Mouse (Mus musculus): ENCODE measurements around the gene Dio1. TPM values are rescaled to one million over a fixed set of nuclear protein-coding genes. Genes with fewer than 3 reads are reported as not detected.

Gene Dio1
- polyA plus RNA-seq, 1 experiment from 2014 or later, result 0.33 TPM

DNA sequence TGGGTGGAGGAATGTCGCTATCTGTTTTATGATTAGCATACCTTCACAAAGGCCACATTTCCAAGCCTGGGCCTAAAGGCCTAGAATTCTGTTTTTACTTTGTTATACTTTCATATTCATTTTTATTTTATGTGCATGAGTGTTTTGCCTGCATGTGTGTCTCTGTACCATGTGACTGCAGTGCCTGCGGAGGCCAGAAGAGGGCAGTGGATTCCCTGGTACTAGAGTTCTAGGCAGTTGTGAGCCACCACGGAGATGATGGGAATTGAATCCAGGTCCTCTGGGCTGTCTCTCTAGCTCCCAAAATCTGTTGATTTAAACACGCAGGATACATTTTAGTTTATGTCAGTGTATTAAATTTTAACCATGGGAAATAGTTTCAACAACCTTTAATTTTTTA, 26.5 kb upstream of the Dio1 start:
- Histone ChIP-seq H3K4me1 (ENCODE audit: insufficient read depth, low read depth, low read length) (no peaks in the 10 kb centered on the region), H3K27me3 (replicated peaks; ENCODE audit: insufficient read depth, low read length) (no peaks in the 10 kb centered on the region), H3K9me3 (ENCODE audit: low read length) (no peaks in the 10 kb centered on the region), H3K9ac (replicated peaks; ENCODE audit: low read depth) (no peak overlapping the region), H3K4me3 (ENCODE audit: low read depth, low read length) (no peak overlapping the region), H3K4me2 (replicated peaks; ENCODE audit: low read depth, low read length) (no peak overlapping the region), H3K27ac (ENCODE audit: low read length) (no peak overlapping the region), H3K36me3 (ENCODE audit: insufficient read depth, low read length) (0 out of 2 replicates have a peak, but pooled peaks cover 4% of the 10 kb centered on the region)
- 95% methylated on average over 4 of the region's 4 CpGs for WGBS
- ATAC-seq (no peak), DNase-seq (ENCODE audit: low spot score) (no peak)
- no peak for TF ChIP-seq EP300 (IDR thresholded peaks at IDR 0.05)
- peak; percentile 33 for TF ChIP-seq CTCF (IDR thresholded peaks at IDR 0.05)

DNA sequence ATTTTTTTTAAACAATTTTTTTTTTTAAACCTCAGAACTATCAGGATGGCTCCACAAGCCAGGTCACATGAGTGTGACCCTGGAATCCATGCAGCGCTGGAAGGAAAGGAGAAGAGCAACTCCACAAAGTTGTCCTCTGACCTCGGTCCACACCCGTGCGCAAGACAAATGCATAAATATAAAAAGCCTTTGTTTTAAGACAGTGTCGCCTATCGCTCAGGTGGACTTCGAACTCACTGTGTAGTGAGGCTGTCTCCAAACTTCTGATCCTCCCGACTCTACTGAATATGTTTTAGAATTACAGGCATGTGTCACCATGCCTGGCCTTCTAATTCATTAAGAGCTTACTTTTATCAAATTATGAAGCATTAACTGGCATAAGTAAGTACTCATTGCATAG, 21.6 kb upstream of the Dio1 start:
- Histone ChIP-seq H3K36me3 (ENCODE audit: insufficient read depth, low read length) (peaks cover 10% of the 10 kb centered on the region; the same call in 1 of the 2 replicates), H3K9me3 (ENCODE audit: low read length) (no peaks in the 10 kb centered on the region), H3K4me2 (replicated peaks; ENCODE audit: low read depth, low read length) (no peak overlapping the region), H3K27ac (ENCODE audit: low read length) (no peak overlapping the region), H3K9ac (replicated peaks; ENCODE audit: low read depth) (no peak overlapping the region), H3K4me1 (ENCODE audit: insufficient read depth, low read depth, low read length) (no peaks in the 10 kb centered on the region), H3K27me3 (replicated peaks; ENCODE audit: insufficient read depth, low read length) (no peaks in the 10 kb centered on the region), H3K4me3 (ENCODE audit: low read depth, low read length) (no peak overlapping the region)
- TF ChIP-seq CTCF (IDR thresholded peaks at IDR 0.05) (no peak), EP300 (IDR thresholded peaks at IDR 0.05) (no peak)
- WGBS, result 96% methylated on average over 8 of the region's 8 CpGs
- DNase-seq (ENCODE audit: low spot score) (no peak), ATAC-seq (no peak)

DNA sequence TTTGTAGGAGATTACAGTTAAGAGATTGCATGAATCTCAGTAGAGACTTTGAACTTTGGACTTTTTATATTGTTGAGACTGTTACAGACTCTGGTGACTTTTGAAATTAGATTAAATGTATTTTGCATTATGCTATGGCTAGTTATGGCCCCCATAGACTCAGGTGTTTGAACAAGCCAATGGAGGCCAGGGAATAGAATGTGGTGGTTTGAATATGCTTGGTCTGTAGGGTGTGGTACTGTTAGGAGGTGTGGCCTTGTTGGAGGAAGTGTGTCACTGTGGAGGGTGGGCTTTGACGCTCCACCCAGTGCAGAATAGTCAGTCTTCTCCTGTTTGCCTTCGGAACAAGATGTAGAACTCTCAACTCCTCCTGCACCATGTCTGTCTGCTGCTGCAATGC, 16.1 kb upstream of the Dio1 start:
- no peak for ATAC-seq
- TF ChIP-seq EP300 (IDR thresholded peaks at IDR 0.05) (no peak), CTCF (IDR thresholded peaks at IDR 0.05) (no peak)
- WGBS, result 85% methylated on average over 2 of the region's 2 CpGs

DNA sequence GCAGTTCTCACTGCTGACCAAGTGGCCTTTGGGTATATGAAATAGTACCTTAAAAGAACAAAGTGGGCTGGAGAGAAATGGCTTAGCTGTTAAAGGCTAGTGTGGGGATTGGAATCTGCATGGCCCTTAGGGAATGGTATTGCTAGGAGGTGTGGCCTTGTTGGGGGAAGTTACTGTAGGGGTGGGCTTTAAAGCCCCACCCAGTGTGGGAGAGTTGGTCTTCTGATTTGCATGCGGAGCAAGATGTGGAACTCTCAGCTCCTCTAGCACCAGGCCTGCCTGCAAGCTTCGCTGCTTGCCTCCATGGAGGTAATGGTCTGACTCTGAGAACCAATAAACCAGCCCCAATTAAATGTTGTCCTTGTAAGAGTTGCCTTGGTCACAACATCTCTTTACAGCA, 14.1 kb upstream of the Dio1 start:
- TF ChIP-seq CTCF (IDR thresholded peaks at IDR 0.05) (no peak), EP300 (IDR thresholded peaks at IDR 0.05) (no peak)
- Histone ChIP-seq H3K4me1 (ENCODE audit: insufficient read depth, low read depth, low read length) (no peaks in the 10 kb centered on the region), H3K9me3 (ENCODE audit: low read length) (no peaks in the 10 kb centered on the region), H3K9ac (replicated peaks; ENCODE audit: low read depth) (no peak overlapping the region), H3K36me3 (ENCODE audit: insufficient read depth, low read length) (peaks cover 15% of the 10 kb centered on the region; the same call in 1 of the 2 replicates), H3K4me2 (replicated peaks; ENCODE audit: low read depth, low read length) (no peak overlapping the region), H3K4me3 (ENCODE audit: low read depth, low read length) (no peak overlapping the region), H3K27me3 (replicated peaks; ENCODE audit: insufficient read depth, low read length) (no peaks in the 10 kb centered on the region), H3K27ac (ENCODE audit: low read length) (no peak overlapping the region)
- DNase-seq (ENCODE audit: low spot score) (no peak), ATAC-seq (no peak)
- WGBS, result 83% methylated on average over 2 of the region's 2 CpGs

More for the DNA sequence above, 16.1 kb upstream of the Dio1 start:
- Histone ChIP-seq H3K4me1 (ENCODE audit: insufficient read depth, low read depth, low read length) (no peaks in the 10 kb centered on the region), H3K4me2 (replicated peaks; ENCODE audit: low read depth, low read length) (no peak overlapping the region), H3K4me3 (ENCODE audit: low read depth, low read length) (no peak overlapping the region), H3K9me3 (ENCODE audit: low read length) (no peaks in the 10 kb centered on the region), H3K27me3 (replicated peaks; ENCODE audit: insufficient read depth, low read length) (no peaks in the 10 kb centered on the region), H3K27ac (ENCODE audit: low read length) (no peak overlapping the region), H3K36me3 (ENCODE audit: insufficient read depth, low read length) (peaks cover 17% of the 10 kb centered on the region; the same call in 1 of the 2 replicates), H3K9ac (replicated peaks; ENCODE audit: low read depth) (no peak overlapping the region)
- no peak for DNase-seq (ENCODE audit: low spot score)

DNA sequence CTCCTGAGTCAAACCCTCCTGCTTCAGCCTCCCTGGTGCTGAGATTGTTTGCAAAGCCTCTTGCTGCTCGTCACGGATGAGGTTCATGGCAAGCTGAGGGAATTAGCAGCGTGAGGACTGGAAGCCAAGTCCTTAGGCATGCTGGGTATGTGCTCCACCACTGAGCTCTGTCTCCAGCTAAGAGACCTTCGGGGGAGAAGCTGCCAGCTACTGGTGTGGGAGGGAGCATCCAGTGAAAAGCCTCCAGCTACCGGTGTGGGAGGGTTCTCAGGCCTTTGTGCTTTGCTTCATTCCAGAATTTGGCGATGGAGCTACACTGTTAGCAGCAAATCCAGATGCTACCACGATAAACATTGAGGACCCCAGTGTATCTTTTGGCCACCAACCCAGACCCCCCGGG, 11.7 kb upstream of the Dio1 start:
- ATAC-seq, result no peak
- peaks cover 8% of the 10 kb centered on the region; the same call in 1 of the 2 replicates for H3K4me1 ChIP-seq (ENCODE audit: insufficient read depth, low read depth, low read length)
- H3K36me3 ChIP-seq (ENCODE audit: insufficient read depth, low read length), result peaks cover 15% of the 10 kb centered on the region; the same call in 1 of the 2 replicates
- no peak for DNase-seq (ENCODE audit: low spot score)
- H3K4me3 ChIP-seq (ENCODE audit: low read depth, low read length), result no peak overlapping the region
- TF ChIP-seq EP300 (IDR thresholded peaks at IDR 0.05) (no peak), CTCF (IDR thresholded peaks at IDR 0.05) (no peak)
- 72% methylated on average over 8 of the region's 8 CpGs for WGBS
- H3K27me3 ChIP-seq (replicated peaks; ENCODE audit: insufficient read depth, low read length), result no peaks in the 10 kb centered on the region
- H3K9me3 ChIP-seq (ENCODE audit: low read length), result no peaks in the 10 kb centered on the region
- no peak overlapping the region for H3K27ac ChIP-seq (ENCODE audit: low read length)
- H3K9ac ChIP-seq (replicated peaks; ENCODE audit: low read depth), result no peak overlapping the region
- H3K4me2 ChIP-seq (replicated peaks; ENCODE audit: low read depth, low read length), result no peak overlapping the region

DNA sequence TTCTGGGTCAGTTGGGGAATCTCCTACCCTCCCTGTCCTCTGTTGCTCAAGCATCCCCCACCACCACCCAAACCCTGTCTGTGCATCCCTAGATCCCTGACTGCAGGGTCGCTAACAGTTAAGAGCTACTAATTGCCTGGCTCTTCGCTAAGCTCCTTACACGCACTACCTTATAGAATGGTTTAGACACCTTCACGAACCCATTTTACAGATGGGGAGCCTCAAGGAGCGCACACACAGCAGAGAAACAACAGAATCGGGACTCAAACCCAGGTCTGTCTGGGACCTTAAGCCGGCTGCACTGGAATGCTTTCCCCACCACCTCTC, 7.5 kb upstream of the Dio1 start:
- H3K27me3 ChIP-seq (replicated peaks; ENCODE audit: insufficient read depth, low read length), result no peaks in the 10 kb centered on the region
- ATAC-seq, result peak; percentile 22; the same call in 1 of the 2 replicates
- peak overlapping the region; percentile 47 for H3K4me3 ChIP-seq (ENCODE audit: low read depth, low read length)
- peak overlapping the region; percentile 65 for H3K4me2 ChIP-seq (replicated peaks; ENCODE audit: low read depth, low read length)
- TF ChIP-seq EP300 (IDR thresholded peaks at IDR 0.05) (no peak), CTCF (IDR thresholded peaks at IDR 0.05) (no peak)
- H3K27ac ChIP-seq (ENCODE audit: low read length), result no peak overlapping the region
- H3K36me3 ChIP-seq (ENCODE audit: insufficient read depth, low read length), result no peaks in the 10 kb centered on the region
- H3K4me1 ChIP-seq (ENCODE audit: insufficient read depth, low read depth, low read length), result peaks cover 11% of the 10 kb centered on the region; the same call in 1 of the 2 replicates
- DNase-seq (ENCODE audit: low spot score), result no peak
- H3K9me3 ChIP-seq (ENCODE audit: low read length), result no peaks in the 10 kb centered on the region
- peak overlapping the region; percentile 43 for H3K9ac ChIP-seq (replicated peaks; ENCODE audit: low read depth)
- WGBS, result 5% methylated on average over 7 of the region's 7 CpGs
